Mouse (Mus musculus) bone marrow, adult 2 months (tissue): ENCODE data around the gene Cfap74.

Experiments used
- CTCF ChIP-seq: fragments of 200-500 bp; IDR thresholded peaks from 2 replicates; pipeline ENCODE4 v1.5.1; 2011; ENCODE audit warnings: low read length, control low read depth; ENCODE audit not compliant: control insufficient read depth, insufficient read depth
- POLR2A ChIP-seq: fragments of 200-500 bp; IDR thresholded peaks from 2 replicates; pipeline ENCODE4 v1.6.1; 2011; ENCODE audit warnings: low read depth, mild to moderate bottlenecking, control low read depth, low read length, borderline replicate concordance; ENCODE audit not compliant: control insufficient read depth

DNA sequence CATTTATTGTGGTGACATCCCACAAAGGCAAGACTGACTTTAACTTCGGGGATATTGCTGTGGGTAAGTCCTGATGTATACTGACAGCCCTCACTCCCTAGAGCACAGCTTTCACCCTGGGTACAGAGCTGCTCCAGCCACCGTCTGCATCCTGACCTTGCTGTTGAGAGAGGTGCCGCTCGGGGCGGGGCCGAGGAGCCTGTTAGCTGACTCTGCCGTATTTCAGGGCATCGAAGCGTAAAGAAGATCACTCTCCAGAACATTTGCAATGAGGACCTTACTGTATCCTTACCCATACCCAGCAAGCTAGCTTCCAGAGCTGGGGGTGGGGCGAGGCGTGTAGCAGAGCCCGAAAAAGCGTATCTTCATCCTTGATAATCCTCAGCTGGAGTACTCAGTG lies 54.1 kb downstream of the Cfap74 start:
- TF ChIP-seq CTCF = no peak
- no peak for TF ChIP-seq POLR2A
